Mouse (Mus musculus): ENCODE results near the gene Mepce. TPM values are rescaled to one million over a fixed set of nuclear protein-coding genes. Genes with fewer than 3 reads are reported as not detected.

Gene Mepce
- total RNA-seq, 2 experiments from 2014 or later: 30.1 to 35.3 TPM

Other genes starting within 250 kb of the Mepce start
- 100 to 1,000 TPM; 151 to 152 TPM for gene Actl6b, start 234.1 kb downstream of the Mepce start, total RNA-seq (2021)
- 10 to 100 TPM; 23.7 to 26.7 TPM for gene Tfr2, start 217.8 kb downstream of the Mepce start, total RNA-seq (2021)
- gene Mospd3, start 186.6 kb downstream of the Mepce start, total RNA-seq (2021): 10 to 100 TPM; 38.8 to 43.1 TPM
- gene Pcolce, start 173.9 kb downstream of the Mepce start, total RNA-seq (2021): 10 to 100 TPM; 11.4 to 12.3 TPM
- under 1 TPM; 0.19 to 0.26 TPM for gene Fbxo24, start 158.7 kb downstream of the Mepce start, total RNA-seq (2021)
- 10 to 100 TPM; 15.1 to 15.6 TPM for gene Lrch4, start 158.5 kb downstream of the Mepce start, total RNA-seq (2021)
- gene Gm20605, start 158.5 kb downstream of the Mepce start, total RNA-seq (2021): 1 to 10 TPM; 4.4 to 5.6 TPM
- gene Sap25, start 146.3 kb downstream of the Mepce start, total RNA-seq (2021): 1 to 10 TPM; 2.7 to 4.5 TPM
- gene Irs3, start 141.9 kb downstream of the Mepce start, total RNA-seq (2021): under 1 TPM in 1 of 2 experiments, not detected in 1; 0.36 TPM
- 10 to 100 TPM; 33.3 to 36.5 TPM for gene Agfg2, start 102.9 kb downstream of the Mepce start, total RNA-seq (2021)
- gene Nyap1, start 46.0 kb downstream of the Mepce start, total RNA-seq (2021): 100 to 1,000 TPM; 116 to 119 TPM
- 100 to 1,000 TPM; 112 to 120 TPM for gene Tsc22d4, start 41.9 kb downstream of the Mepce start, total RNA-seq (2021)
- gene Ppp1r35, start 8.8 kb downstream of the Mepce start, total RNA-seq (2021): 10 to 100 TPM; 28.0 to 28.7 TPM
- gene Zcwpw1, start 143 bp upstream of the Mepce start, total RNA-seq (2021): 1 to 10 TPM; 5.7 to 6.0 TPM
- gene Pilra, start 48.6 kb upstream of the Mepce start, total RNA-seq (2021): 1 to 10 TPM in 1 of 2 experiments, under 1 TPM in 1; 0.71 to 1.2 TPM
- gene Pilrb1, start 70.5 kb upstream of the Mepce start, total RNA-seq (2021): not detected
- not detected for gene Pilrb2, start 84.2 kb upstream of the Mepce start, total RNA-seq (2021)
- not detected for gene Cyp3a13, start 134.0 kb upstream of the Mepce start, total RNA-seq (2021)
- 1 to 10 TPM; 4.5 to 6.5 TPM for gene Gjc3, start 175.4 kb upstream of the Mepce start, total RNA-seq (2021)
- gene Azgp1, start 193.9 kb upstream of the Mepce start, total RNA-seq (2021): not detected
- gene Smok3a, start 233.6 kb upstream of the Mepce start, total RNA-seq (2021): not detected
- not detected for gene Smok3b, start 233.8 kb upstream of the Mepce start, total RNA-seq (2021)

Data from left cerebral cortex, postnatal 10 days (tissue).